Mouse (Mus musculus): Measurements from ENCODE around the gene Tnnt3.
A peak's percentile ranks its signal among the peaks of the same experiment; 100 is the strongest.

The Tnnt3 gene

GRCm38 (mm10) chr7:142478001-142478400 lies 20.6 kb upstream of the Tnnt3 start:
- no peak for DNase-seq

- no peak for DNase-seq
Observed at GRCm38 (mm10) chr7:142478574-142478973, 20.1 kb upstream of the Tnnt3 start.

- no peak for DNase-seq
Observed at GRCm38 (mm10) chr7:142479307-142479706, 19.3 kb upstream of the Tnnt3 start.

- DNase-seq: no peak
Observed at GRCm38 (mm10) chr7:142479886-142480285, 18.8 kb upstream of the Tnnt3 start.

DNA sequence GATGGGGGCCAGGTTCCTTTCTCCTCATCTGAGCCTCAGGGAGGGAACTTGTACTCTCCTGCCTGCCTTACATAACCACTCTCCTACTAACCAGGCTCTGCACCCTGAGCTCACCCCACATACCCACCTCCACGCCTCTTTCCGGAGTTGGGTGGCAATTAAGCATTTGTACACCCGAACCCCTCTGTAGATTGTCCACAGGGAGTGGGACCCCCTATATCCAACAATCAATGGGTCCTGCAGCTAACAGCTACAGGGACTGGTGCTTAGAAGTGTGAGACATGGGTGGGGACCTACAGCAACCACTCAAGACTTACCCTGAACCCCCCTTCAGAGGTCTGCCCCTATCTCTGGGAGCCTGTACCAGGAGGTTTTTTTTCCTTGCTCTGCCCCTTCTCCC lies 18.0 kb upstream of the Tnnt3 start:
- no peak for DNase-seq

DNA sequence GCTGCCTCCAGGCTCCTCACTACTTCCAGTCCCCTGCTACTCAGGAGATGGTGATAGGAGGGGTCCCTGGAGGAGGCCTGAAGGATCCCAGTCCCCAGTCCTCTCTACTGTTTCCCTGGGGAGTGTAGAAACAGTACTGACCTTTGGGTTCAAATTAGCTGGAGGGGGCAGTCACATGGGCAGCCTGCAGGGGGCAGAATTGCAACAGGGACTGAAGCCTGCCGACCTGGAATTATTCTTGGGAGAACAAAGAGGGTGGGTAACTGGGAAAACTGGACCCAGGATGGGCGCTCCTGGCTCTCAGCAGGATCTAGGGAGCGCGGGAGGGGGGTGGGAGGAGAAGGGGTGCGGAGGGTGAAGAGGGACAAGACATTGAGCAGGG lies 17.5 kb upstream of the Tnnt3 start:
- DNase-seq: no peak

- no peak for DNase-seq
Observed at GRCm38 (mm10) chr7:142481568-142482255, 16.9 kb upstream of the Tnnt3 start.

DNA sequence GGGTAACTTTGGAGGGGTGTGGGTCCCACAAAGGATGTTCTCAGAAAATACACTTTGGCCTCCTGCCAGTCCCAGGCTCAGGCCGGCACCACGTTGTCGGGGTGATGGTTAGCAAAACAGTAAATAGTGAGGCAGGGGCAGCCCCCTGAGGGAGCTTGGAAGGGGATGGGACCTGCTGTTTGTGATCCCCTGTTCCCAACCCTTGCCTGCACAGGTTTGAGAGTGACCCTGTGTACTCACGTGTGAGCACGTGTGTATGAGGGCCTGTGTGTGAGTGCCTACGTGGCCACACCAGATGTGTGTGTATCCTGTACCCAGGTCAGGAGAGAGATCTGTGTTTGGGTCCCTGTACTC lies 16.4 kb upstream of the Tnnt3 start:
- no peak for DNase-seq

GRCm38 (mm10) chr7:142483136-142483535 lies 15.5 kb upstream of the Tnnt3 start:
- no peak for DNase-seq

- DNase-seq: no peak
Observed at GRCm38 (mm10) chr7:142484780-142485179, 13.9 kb upstream of the Tnnt3 start.

DNA sequence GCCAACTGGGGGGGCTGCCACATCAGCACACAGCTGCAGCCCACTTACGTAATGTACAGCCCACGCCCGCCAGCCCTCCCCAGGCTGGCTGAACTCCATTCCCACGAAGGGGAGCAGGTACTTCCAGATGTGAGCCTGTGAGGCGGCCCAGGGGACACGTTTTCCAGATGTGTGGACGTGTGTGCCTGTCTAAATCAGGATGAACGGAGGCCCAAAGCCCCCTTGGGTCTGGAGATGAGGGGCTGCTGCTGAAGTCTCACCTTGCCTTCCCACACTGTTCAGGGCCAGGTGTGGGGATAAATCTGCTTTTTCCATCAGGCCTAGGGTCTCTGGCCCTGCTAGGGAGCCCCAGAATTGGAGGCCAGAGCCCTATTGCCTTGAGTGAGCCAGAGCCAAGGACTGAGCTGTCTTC lies 11.9 kb upstream of the Tnnt3 start:
- no peak for DNase-seq

DNA sequence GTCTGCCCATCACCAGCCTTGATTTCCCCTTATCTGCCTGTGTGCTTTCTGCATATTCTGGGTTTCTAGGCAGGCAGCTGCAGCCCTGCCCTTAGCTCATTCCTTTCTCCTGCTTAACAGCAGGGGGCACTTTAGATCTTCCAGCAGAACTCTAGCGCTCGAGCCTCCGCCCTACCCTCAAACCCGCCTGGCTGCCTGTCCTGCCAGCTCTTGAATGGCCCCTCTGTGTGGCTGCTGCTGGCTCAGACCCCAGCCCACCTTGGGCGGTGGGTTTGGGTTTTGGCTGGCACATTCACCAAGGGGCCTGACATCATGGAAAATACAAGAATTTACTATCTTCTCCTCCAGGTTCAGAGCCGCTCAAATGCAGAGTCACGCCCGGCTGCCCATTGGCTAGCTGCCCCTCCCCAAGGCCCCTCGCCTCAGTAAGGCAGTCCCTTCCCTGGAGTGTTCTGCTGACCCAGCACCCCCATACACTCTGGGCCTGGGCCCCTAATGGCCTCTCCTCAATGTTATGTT lies 11.2 kb upstream of the Tnnt3 start:
- DNase-seq: peak; percentile 16

DNA sequence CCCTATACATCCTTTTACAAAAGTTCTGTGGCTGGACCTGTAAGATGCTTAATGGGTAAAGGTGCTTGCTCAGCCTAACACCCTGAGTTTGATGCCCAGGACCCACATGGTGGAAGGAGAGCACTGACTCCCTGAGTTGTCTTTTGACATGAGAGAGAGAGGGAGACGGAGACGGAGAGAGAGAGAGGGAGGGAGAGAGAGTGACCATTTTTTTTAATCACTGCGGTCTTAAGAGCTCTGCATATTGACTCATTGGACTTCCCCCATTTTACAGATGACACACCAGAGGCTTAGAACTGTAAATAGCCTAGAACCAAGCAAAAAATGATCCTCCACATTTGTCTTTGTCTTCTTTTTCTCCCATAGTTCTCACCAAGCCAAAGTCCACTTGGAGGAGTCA lies 10.6 kb upstream of the Tnnt3 start:
- DNase-seq: no peak

DNA sequence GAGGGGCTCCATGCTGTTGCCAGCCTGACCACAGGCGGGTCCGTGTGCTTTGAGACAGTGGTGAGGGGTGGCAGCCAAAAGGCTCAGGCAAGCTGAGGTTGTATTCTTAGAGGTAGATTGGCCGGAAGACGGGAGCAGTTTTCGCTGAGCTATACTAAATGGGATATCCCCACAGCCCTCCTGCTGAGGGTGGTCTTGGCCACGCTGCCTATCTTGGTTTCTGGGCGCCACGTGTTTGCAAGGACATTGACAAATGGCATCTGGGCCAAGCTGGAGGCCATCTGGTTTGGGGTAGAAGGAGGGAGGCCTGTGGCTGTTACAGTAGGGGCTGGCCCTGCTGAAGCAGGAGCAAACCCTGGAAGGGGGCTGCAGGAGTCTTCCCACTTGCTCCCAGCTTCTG lies 5.1 kb upstream of the Tnnt3 start:
- no peak for DNase-seq

DNA sequence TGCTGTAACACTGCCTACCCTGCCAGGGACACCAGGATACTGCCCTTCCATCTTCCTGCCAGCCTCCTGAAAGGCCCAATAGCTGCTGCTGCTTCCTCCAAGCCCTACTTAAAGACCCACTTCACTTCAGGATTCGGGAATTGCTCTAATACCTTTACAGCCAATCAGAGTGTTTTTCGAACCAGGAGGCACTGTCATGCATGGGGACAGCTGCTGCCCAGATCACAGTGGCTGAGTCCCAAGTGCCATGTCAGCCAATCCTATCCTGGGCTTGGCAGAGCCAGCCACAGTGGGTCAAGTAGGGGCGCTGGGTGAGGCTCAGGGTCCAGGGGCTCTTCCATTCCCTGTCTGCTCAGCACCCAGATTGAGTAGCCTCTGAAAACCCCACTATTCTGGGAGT lies 2.5 kb upstream of the Tnnt3 start:
- no peak for DNase-seq

DNA sequence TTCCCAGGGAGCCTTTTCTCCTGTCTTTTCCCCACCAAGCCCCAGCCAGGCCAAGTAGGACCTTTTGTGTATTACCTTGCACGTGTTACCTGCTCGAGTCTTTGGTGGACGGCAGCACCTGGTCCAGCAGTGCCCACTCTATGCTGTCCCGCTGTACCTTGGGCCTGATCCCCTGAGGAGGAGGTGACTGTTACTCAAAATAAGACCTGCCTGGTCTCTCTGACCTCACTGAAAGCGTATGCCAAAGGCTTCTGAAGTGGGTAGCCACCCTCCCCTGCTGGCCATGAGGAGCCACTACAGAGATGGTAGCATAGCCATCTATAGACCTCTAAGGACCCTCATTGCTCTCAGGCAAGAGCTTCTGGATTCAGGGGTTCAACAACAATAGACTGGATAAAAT lies 1.8 kb upstream of the Tnnt3 start:
- DNase-seq: no peak

DNA sequence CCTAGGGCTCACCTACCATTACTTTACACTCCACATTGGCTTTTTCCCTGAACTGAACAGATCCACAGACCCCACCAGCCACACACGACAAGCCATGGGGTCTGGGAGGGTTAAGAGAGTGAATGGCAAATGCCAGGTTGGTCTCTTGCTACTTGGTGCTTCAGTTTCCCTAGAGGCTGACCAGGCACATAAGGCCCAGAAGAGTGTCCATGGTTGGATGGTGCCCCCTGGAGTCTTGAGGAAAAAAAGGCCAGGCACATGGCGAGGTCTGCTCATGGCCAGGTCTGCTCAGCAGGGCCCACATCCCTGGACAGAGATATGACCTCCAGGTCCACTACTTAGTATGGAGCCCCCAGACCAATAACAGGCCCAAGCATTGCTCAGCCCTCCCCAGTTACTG lies 861 bp upstream of the Tnnt3 start:
- no peak for DNase-seq

DNA sequence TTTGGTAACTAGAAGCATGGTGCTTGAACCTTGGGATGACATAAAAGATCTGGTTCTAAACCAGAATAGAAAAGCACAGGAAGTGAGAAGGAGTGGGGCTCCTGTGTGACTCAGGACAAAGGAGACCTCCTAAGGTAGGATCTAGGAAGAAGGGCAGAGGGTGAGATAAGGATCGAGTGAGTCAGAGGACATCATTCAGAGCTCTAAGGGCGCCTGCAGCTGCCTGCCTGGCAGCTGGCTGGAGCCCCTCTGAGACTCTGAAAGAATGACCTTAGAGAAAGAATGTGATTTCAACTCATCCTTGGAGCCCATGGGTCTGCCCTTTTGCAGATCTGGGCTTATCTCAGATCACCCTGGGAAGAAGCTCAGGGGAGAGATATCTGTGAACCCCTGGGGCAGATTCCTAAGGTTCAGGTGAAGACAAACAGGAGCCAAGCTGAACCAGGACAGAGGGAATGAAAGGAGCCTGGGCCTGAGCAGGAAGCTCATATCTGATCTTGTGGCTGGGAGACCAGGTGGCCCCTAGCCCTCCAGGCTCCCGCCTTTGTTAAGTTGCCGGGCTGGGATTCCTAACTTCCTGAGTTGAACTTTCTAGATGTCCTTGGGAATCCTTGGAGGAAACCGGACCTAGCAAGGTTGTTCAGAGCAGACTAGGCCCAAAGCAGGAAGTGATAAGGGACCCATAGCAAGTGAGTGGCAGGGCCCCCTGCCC lies 530 bp downstream of the Tnnt3 start:
- DNase-seq: no peak

DNA sequence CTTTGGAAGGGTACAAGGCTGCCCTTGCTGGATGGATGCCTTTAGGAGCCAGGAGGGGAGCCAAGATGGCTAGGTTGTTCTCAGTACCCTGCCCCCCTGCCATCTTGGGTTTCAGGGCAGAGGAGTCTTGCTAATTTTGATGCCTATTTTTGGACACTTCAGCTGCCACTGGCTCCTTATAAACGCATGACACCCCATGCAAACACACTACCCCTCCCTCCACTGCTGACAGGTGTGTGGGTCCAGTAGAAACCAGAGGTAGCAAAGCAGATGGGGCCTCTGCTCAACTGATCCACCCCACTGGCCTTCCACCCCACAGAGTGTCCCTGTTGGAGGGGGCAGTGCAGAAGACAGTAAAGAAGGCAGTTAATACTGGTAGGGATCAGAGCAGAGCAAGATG lies 1.4 kb downstream of the Tnnt3 start:
- DNase-seq: no peak

DNA sequence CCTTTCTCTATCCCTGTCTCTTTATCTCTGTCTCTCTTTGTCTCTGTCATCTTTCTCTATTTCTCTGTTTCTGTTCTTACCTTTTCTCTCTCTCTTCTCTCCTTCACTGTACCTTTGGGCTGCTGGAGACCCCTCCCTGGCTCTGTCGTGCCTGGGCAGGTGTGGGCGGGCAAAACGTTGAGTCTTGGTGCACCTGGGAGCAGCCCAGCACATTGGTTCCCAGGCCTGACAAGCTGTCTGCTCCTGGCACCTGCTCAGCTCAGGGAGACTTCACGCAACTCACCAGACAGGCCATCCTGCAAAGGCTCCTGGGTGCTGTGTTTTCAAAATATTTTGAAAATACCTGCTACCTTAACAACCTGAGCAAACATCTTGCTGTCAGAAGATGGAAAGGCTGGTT lies 4.6 kb downstream of the Tnnt3 start:
- DNase-seq: no peak

DNA sequence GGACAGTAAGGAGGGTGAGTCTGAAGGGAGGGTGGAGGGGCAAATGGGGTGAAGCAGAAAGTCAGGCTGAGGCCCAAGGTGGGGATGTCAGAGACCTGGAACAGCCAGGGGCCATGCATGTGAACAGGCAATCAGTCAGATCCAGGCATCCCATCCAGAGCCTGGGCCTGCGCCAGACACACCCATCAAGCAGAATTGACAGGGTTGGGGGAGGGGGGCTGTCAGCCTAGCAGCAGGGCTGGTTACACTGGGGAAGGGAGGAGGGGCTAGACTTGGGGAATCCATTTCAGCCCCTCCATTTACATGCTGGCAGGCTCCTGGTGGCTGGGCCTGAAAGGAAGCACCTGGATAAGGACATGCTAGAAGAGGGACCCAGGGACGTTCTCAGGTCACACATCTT lies 7.3 kb downstream of the Tnnt3 start:
- no peak for DNase-seq

GRCm38 (mm10) chr7:142506501-142506900 lies 7.9 kb downstream of the Tnnt3 start:
- DNase-seq: no peak

DNA sequence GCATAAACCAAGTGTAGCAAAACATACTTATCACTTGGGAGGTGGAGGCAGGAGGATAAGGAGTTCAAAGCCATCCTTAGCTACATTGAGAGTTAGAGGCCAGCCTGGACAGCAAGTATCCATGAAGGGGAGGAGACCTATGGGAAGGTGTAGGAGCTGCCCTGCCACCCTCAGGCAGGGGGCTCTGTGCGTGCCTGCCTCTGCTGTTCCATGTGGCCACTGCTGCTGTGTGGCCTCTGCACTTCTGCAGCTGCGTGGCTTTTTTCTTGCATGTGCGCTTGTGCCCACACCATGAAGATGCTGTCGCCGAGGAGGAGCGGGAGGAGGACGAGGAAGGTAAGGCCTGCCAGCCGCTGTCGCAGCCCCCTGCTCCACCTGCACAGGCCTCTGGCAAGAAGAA lies 8.8 kb downstream of the Tnnt3 start:
- DNase-seq: no peak

- no peak for DNase-seq
Observed at GRCm38 (mm10) chr7:142509518-142509917, 10.9 kb downstream of the Tnnt3 start.
